Mouse (Mus musculus) G1E (cell line): Measurements from ENCODE around the gene Gm42669.

ENCODE experiments used
- CTCF ChIP-seq: IDR thresholded peaks from 2 replicates; pipeline ENCODE4 v1.5.1; 2012; ENCODE audit warnings: low read depth, low read length, inconsistent platforms, mixed read lengths
- GATA1 ChIP-seq: IDR thresholded peaks from 2 replicates; pipeline ENCODE4 v1.6.1; 2012; ENCODE audit warnings: borderline replicate concordance, low read length, inconsistent platforms, mixed read lengths
- POLR2AphosphoS5 ChIP-seq: IDR thresholded peaks from 2 replicates; pipeline ENCODE4 v1.6.1; 2012; ENCODE audit warnings: low read depth, low read length, inconsistent platforms; ENCODE audit not compliant: insufficient replicate concordance
- TAL1 ChIP-seq: conservative IDR thresholded peaks from 2 replicates; pipeline ENCODE4 v1.6.1; 2012; ENCODE audit warnings: low read depth, low read length, inconsistent platforms, mixed read lengths

GRCm38 (mm10) chr5:107496047-107496446 lies 11.4 kb upstream of the Gm42669 start:
- TF ChIP-seq CTCF (no peak), TAL1 (no peak), GATA1 (no peak), POLR2AphosphoS5 (no peak)
